Mouse (Mus musculus) brain, embryonic 14.5 days (tissue): ENCODE results near the gene Pml.

ENCODE experiments used
- CTCF ChIP-seq: fragments of 200-500 bp; IDR thresholded peaks from 2 replicates; pipeline ENCODE4 v1.5.1; 2012; ENCODE audit warnings: inconsistent platforms, mild to moderate bottlenecking, moderate library complexity, borderline replicate concordance; ENCODE audit not compliant: insufficient read depth, insufficient read length; ENCODE audit errors: extremely low read depth
- POLR2A ChIP-seq: fragments of 200-500 bp; IDR thresholded peaks from 2 replicates; pipeline ENCODE4 v1.6.1; 2012; ENCODE audit warnings: mild to moderate bottlenecking, inconsistent platforms, borderline replicate concordance; ENCODE audit not compliant: poor library complexity, insufficient read depth, insufficient read length, severe bottlenecking; ENCODE audit errors: extremely low read depth

DNA sequence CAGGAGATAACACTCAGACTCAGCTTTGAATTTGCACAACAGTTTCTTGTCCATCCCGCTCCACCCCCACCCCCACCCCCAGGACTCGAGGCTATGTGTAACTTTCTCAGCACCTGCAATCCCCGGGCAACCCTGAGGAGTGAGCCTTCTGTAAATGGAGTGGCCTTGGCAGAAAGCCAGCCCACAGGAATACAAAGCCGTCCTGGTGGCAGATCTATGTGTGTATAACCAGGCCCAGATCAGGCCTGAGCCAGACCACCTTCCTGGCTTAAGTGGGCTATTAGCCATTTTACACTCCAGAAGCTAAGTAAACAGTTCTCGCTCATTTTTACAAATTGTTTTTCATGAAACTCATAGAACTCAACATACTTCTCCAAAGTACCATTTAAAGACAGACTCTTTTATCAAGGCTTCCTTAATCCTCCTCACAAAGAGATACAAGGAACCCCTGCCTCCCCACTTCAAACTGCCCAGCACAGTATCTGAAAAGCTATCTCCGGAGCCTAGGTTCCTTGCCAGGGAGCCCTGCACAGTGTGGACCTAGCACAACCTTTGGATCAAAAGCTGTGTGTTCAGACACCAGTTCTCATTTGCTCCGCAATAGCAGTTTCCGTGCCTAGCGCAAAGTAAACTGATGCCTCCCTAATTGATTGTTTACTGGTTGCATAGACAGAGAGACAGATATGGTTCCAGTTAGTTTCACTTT, 7.7 kb downstream of the Pml start:
- no peak for TF ChIP-seq POLR2A
- TF ChIP-seq CTCF = no peak
